Mouse (Mus musculus) heart, adult 18-20 months (tissue): ENCODE measurements around the gene Dixdc1. TPM values are rescaled to one million over a fixed set of nuclear protein-coding genes. Genes with fewer than 3 reads are reported as not detected.
A peak's percentile ranks its signal among the peaks of the same experiment; 100 is the strongest.

ENCODE experiments used
- DNase-seq, 2 experiments: peaks; one replicate each; pipeline ENCODE4 v3.0.0; 2021 to 2022; ENCODE audit warnings: mixed read lengths in 1 of 2
- total RNA-seq, 2 experiments: library from RNA; stranded (reverse); gene quantifications; 2 replicates each; pipeline ENCODE4 v1.2.3; 2021

Dixdc1 gene
- total RNA-seq, 2 experiments from 2014 or later: 3.0 to 4.1 TPM

DNA sequence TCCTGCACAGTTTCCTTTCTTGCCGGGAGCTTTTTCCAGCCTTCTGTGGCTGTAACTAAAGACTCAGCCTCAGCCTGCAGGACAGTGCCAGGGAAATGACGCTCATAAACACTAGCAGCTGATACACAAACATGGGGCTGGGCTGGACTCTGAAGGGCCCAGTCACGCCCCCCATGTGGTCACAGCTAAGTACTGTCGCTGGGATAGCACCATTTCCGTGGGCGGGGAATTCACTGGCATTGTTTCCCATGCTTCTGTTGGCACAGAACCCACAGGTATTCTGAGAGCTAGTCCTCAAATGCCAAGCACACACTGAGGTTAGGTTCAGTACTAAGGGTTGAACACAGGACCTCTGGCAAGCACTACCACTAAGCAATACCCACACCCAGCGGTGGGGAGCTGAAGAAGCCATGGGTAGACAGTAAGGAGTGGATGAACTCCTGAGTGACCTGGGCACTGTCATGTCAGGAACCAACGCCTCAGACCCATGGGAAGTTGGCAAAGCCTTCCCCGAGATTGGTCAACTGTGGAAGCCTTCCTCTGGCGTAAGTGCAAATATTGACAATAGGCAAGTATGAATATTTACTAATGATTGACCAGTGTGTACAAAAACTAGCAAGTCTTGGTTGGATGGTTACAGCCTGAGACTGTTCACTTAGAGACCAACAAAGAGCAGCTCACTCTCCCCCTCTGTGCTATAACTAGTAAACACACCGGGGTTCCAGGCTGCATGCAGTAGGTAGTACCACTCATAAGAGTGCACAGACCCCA, 38.2 kb downstream of the Dixdc1 start:
- DNase-seq: peak; percentile 40 to 47

DNA sequence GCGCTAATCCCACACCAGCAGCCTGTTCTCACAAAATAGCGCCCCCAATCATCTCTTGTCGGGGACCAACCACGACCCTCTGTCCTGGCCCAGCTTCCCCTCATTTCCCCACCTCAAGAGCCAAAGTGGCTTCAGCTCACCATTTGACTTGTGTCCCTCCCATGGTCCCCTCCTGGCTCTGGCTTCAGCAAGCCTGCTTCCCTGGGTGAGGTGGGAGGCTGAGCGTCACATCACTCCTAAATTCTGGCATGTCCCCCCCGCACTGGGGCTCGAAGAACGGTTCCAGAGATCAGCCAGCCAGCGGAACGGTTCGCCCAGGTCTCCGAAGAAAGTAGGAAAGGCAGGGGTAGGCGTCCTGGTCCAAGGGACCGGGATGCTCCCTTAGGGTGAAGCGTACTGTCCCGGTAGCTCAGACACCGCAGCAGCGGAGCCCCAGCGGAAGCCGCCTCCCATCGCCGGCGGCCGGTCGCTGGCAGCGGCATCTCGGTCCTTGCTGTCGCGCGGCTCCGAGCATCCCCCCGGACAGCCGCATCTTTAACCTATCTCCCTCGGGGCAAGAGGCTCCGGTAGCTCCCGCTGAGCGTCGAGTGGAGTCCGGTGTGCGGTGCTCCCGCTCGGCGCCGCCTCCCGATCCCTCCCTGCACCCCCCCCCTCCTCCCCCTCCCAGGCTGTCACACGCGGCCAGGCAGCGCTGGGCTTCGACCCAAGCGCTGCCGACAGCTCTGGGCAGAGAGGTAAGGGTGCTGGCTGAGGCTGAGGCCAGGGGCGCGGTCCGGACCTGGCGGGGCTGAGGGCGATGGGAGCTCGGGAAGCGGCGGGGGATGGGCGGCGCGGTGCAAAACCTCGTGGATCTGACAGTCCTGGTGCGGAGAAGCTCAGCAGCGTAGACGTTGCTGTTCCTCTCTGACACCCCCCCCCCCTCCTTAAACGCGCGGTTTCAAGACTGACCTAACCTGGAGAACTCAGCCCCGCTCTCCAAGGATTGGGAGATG, 40.6 kb downstream of the Dixdc1 start:
- peak; percentile 29 to 58 for DNase-seq

DNA sequence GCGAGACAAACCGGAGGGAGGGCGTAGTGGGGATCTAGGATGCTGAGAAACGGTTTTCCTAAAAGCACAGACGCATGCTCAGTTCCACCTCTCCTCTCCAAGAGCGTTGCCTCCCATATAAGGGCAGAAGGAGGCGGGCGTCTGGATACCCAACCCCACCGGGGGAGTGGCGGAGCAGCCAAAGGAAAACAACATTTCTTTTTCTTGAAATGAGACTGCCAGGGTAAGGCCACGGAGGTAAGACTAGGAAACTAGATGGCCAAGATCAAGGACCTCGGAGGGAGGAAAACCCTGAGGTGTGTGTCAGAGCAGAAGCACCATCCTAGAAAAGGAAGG, 41.6 kb downstream of the Dixdc1 start:
- peak; percentile 83 to 86 for DNase-seq

GRCm38 (mm10) chr9:50696851-50697705, 42.2 kb downstream of the Dixdc1 start:
- DNase-seq: no peak

DNA sequence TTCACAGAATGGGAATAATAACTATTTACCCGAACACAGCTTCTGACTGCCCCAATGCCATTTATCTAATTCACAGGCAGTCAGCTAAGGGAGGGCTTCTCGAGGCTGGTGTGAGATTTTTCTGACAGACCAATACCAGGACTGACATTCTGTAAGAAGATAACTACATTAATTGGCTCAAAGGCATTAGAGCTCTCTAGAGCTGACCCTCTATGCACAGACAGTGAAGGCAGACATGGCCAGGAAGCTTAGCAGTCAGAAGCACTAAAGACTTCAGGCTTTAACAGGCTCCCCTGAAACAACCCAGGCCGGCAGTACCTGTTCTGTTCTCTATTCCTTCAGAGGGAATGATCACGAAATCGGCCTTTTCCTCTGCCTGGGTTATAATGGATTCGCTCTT, 44.2 kb downstream of the Dixdc1 start:
- no peak for DNase-seq

DNA sequence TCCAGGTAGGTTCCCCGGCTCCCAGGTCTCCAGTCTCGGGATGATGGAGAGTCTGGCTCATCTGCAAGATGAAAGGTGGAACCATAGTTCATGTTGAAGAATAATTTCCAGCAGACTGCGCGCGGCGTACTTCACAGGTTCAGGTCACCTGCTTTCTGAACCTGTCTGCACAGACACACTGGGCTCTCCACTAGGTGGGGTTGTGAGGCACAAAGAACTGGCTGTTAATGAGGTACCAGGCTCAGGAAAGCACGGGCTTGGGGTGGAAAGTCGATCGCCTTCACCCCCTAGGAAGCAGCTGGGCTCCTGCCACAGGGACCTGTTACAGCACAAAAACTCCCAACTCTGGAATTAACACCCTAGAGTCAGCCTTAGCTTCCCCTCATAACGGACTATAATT, 45.7 kb downstream of the Dixdc1 start:
- DNase-seq: peak; percentile 7 to 28

DNA sequence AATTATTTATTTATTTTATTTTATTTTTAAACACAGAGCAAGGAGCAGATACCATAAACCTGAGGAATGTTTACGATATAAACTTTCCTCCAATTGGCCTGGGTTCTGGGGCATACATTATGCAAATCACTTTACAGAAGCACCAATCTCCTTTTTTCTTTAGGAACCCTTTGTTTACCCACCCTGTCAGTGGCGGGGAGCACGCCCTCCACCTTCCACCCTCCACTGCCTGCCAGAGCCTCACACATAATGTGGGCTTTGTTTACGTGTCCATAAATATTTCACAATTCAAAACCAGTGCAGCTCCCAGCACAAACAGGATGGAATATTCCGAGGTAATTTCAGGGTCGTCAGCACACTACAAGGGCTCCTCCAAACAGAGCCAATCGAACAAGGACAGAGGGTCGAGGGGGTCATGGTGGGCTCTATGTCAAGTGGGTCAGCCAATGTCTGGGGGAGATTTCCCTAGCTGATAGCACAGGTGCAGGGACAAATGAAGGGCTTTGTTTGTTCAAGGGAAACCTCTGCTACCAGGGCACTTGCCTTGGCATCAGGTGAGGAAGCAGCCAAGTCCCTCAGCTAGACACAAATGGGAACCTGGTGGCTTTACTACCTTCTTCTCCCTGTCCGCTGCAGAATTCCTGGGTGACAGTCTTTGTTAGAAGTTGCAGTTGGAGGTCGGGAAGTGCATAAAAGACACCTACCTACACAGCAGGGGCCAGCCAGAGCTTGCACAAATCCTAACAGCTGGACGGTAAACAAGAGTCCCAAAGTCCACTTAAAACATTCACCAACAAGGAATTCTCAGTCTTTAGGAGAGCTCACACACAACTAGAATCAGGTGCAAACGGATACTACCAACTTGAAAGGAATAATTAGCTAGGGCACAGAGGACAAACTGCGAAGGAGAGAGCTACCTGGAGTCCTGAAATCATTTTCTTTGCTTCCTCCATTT, 46.4 kb downstream of the Dixdc1 start:
- no peak for DNase-seq

DNA sequence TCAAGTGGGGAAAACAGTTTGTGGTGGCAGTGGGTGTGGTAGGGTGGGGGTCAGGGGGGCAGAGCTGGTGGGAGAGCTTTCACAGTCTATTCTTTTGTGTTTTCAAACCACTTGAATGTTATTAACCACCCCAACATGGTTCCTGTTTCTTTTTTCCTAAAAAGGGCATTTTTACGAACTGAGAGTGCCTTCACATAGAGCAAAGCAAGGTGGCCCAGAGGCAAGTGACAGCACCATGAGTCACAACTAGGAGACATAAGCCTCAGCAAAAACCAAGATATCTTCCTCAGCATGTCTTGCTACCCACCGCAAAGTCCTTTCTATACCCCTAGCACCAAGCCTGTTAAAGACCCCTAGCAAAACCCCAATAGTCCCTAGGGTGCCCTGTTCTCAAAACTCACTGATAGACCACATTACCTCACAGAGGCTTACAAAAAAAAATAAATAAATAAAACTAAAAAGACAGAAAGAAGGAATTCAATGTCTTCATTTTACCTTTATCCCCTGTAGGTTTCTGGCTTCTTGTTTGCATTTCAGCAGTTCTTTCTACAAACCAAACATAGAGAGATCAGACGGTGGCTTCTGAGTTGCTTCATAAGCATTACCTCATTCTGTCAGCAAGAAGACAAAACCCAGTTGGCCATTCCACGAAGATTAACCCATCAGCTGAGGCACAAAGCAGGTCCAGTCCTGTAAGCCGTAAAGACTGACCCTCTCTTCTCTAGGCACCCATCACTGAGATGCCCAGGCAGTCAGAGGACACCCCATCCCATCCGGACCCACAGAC, 52.3 kb downstream of the Dixdc1 start:
- no peak for DNase-seq

DNA sequence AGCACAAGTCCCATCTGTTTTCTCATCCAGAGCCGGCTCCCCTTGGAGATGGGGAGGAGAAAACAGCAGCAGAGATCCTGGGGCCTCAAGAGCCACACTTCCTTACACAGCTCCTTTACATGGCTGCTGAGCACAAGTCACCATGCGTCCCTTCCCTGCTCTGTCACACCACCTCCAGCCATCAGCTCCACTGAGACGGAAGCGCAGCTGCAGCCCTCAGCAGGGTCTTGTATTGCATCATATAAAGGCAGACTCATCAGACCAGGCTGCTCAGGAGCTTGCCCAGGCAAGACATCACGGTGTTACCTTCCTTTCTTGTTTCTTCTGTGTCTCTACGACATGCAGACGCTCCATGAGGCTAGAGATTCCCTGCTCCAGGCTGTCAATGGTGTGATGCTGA, 57.6 kb downstream of the Dixdc1 start:
- no peak for DNase-seq

- DNase-seq: no peak
Observed at GRCm38 (mm10) chr9:50679406-50679805, 59.9 kb downstream of the Dixdc1 start.

DNA sequence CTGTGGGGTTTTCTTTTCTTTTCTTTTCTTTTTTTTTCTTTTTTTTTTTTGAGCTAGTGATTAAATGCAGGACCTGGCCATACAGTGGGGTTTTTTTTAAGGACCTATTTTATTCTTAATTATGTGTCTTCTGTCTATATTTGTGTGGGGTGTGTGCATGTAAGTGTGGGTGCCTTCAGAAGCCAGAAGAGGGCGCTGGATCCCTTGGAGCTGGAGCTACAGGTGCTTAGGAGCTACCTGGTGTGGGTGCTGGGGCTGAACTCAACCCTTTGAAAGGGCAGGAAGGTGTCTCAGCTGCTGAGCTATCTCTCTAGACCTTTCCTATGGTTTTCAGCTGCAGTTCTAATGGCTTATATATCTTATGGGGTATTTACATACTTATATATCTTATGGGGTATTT, 64.5 kb downstream of the Dixdc1 start:
- DNase-seq: no peak

- peak; percentile 53 to 73 for DNase-seq
Observed at GRCm38 (mm10) chr9:50670690-50671089, 68.6 kb downstream of the Dixdc1 start.

- DNase-seq: no peak
Observed at GRCm38 (mm10) chr9:50667579-50668498, 71.5 kb downstream of the Dixdc1 start.

- DNase-seq: no peak
Observed at GRCm38 (mm10) chr9:50666442-50666841, 72.9 kb downstream of the Dixdc1 start.

- DNase-seq: no peak
Observed at GRCm38 (mm10) chr9:50664826-50665225, 74.5 kb downstream of the Dixdc1 start.

DNA sequence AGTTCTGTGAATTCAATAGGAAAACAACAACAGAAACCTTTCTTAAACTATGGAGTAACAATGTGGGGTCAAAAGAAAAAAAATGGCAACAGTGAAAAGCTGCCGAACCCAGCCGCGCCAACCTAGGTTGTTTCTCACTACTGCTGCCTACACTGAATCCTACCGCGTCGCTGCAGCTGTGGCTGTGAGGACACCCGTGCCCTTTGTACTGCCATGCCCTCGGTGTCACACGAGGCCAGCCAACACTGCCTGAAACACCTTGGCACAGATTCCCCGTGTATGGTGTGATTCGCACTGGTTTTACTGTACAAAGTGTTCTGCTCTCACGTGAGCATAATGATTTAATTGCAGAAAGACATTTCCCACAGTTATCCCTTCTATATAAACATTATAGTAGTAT, 78.9 kb downstream of the Dixdc1 start:
- peak; percentile 41 to 51 for DNase-seq

- peak; percentile 92 to 94 for DNase-seq
Observed at GRCm38 (mm10) chr9:50659392-50660217, 79.7 kb downstream of the Dixdc1 start, which contains the start of gene Dlat. Dlat (minus strand) TSS chr9:50659780.

DNA sequence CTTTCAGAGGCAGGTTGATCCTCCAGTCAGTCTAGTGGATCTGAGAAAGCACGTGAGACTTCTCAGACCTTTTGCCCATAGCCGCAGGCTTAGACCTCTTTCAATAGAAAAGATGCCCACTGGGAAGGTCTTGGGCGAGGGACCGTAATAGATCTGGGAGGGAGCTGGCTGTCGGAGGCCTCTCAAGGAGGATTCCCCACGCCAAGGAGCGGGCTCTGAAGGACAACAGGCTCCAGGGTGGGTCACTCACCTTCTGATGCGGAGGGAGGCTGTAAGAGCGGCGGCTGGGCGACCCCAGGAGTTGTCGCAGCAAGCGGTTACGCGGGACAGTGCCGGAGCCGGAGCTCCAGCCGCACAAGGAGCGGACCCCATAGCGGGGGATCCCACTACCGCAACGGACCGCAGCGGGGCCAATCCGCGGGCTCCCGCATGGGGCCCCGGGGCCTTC, 80.4 kb downstream of the Dixdc1 start:
- DNase-seq: no peak
